Mouse (Mus musculus): ENCODE measurements at regions not wholly inside any gene's neighbourhood (a gene's known extent, or its start where the extent isn't known, plus 50 kb on each side); places are given as distances from the start of the nearest gene placed in this dataset.

GRCm38 (mm10) chr13:83214811-83215210 lies 289.0 kb upstream of the Mef2c start:
- DNase-seq (ENCODE audit: low spot score in 2 of 2), result no peak

- DNase-seq (ENCODE audit: low spot score in 2 of 2), result no peak
Observed at GRCm38 (mm10) chr13:83216454-83216853, 287.4 kb upstream of the Mef2c start.

- no peak for DNase-seq (ENCODE audit: low spot score in 2 of 2)
Observed at GRCm38 (mm10) chr13:83252452-83252851, 251.4 kb upstream of the Mef2c start.

- DNase-seq (ENCODE audit: low spot score in 2 of 2), result no peak
Observed at GRCm38 (mm10) chr13:83266591-83266990, 237.2 kb upstream of the Mef2c start.

GRCm38 (mm10) chr13:83268663-83269062 lies 235.2 kb upstream of the Mef2c start:
- no peak for DNase-seq (ENCODE audit: low spot score in 2 of 2)

GRCm38 (mm10) chr13:83278695-83279094 lies 225.1 kb upstream of the Mef2c start:
- no peak for DNase-seq (ENCODE audit: low spot score in 2 of 2)

- DNase-seq (ENCODE audit: low spot score in 2 of 2), result no peak
Observed at GRCm38 (mm10) chr13:83307696-83308095, 196.1 kb upstream of the Mef2c start.

- no peak for DNase-seq (ENCODE audit: low spot score in 2 of 2)
Observed at GRCm38 (mm10) chr13:83328488-83328887, 175.3 kb upstream of the Mef2c start.

GRCm38 (mm10) chr13:83333728-83334127 lies 170.1 kb upstream of the Mef2c start:
- DNase-seq (ENCODE audit: low spot score in 2 of 2), result no peak

GRCm38 (mm10) chr13:83344611-83345319 lies 159.1 kb upstream of the Mef2c start:
- DNase-seq (ENCODE audit: low spot score in 2 of 2), result no peak

- peak in 1 of 2 experiments; percentile 55 for DNase-seq (ENCODE audit: low spot score in 2 of 2)
Observed at GRCm38 (mm10) chr13:83355341-83355740, 148.5 kb upstream of the Mef2c start.

GRCm38 (mm10) chr13:83360529-83360928 lies 143.3 kb upstream of the Mef2c start:
- no peak for DNase-seq (ENCODE audit: low spot score in 2 of 2)

- DNase-seq (ENCODE audit: low spot score in 2 of 2), result peak in 1 of 2 experiments; percentile 37
Observed at GRCm38 (mm10) chr13:83376097-83376797, 127.6 kb upstream of the Mef2c start.

GRCm38 (mm10) chr13:83378644-83379043 lies 125.2 kb upstream of the Mef2c start:
- no peak for DNase-seq (ENCODE audit: low spot score in 2 of 2)

GRCm38 (mm10) chr13:83382609-83383008 lies 121.2 kb upstream of the Mef2c start:
- no peak for DNase-seq (ENCODE audit: low spot score in 2 of 2)

- no peak for DNase-seq (ENCODE audit: low spot score in 2 of 2)
Observed at GRCm38 (mm10) chr13:83394773-83395172, 109.1 kb upstream of the Mef2c start.

GRCm38 (mm10) chr13:83399381-83399780 lies 104.5 kb upstream of the Mef2c start:
- DNase-seq (ENCODE audit: low spot score in 2 of 2), result no peak

GRCm38 (mm10) chr13:83439619-83440436 lies 64.0 kb upstream of the Mef2c start:
- DNase-seq (ENCODE audit: low spot score in 2 of 2), result no peak

- DNase-seq (ENCODE audit: low spot score in 2 of 2), result no peak
Observed at GRCm38 (mm10) chr13:83444277-83444676, 59.6 kb upstream of the Mef2c start.

- no peak for DNase-seq (ENCODE audit: low spot score in 2 of 2)
Observed at GRCm38 (mm10) chr13:83450820-83451219, 53.0 kb upstream of the Mef2c start.

- no peak for DNase-seq (ENCODE audit: low spot score in 2 of 2)
Observed at GRCm38 (mm10) chr13:83452987-83453386, 50.8 kb upstream of the Mef2c start.

All from left cerebral cortex, adult 9 months (tissue).